Mouse (Mus musculus): Measurements from ENCODE around the gene Pla2g2e. TPM values are rescaled to one million over a fixed set of nuclear protein-coding genes. Genes with fewer than 3 reads are reported as not detected.
A peak's percentile ranks its signal among the peaks of the same experiment; 100 is the strongest.

The Pla2g2e gene
- polyA plus RNA-seq, 1 experiment from 2014 or later = not detected

DNA sequence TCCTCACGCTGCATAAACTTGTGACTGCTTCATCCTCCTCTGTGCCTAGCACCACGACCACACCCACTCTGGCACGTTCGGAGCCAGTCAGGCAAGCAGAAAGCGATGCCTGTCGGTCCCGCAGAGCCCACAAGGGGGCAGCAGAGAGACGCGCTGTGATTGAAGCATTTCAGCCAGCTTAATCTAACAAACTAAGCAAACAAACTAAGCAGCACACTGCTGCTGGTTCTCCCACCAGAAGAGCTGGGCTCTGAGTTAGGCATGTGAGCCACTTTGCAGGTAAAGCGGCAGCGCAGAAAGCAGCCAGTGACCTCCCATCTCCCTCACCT, 44.4 kb downstream of the Pla2g2e start:
- no peaks in the 10 kb centered on the region for H3K9me3 ChIP-seq (ENCODE audit: control insufficient read depth, low read length)
- DNase-seq (ENCODE audit: low spot score) (peak; percentile 99), ATAC-seq (ENCODE audit: low FRiP score) (peak; percentile 49; the same call in 1 of the 2 replicates)
- H3K27ac ChIP-seq (ENCODE audit: low read depth, low read length) = no peak overlapping the region
- H3K27me3 ChIP-seq (ENCODE audit: control insufficient read depth, insufficient read depth, low read length) = no peaks in the 10 kb centered on the region
- no peaks in the 10 kb centered on the region for H3K4me1 ChIP-seq (replicated peaks; ENCODE audit: control insufficient read depth, insufficient read depth, low read length)
- no peak overlapping the region for H3K9ac ChIP-seq (ENCODE audit: low read depth, low read length)
- peak overlapping the region; percentile 26; the same call in 1 of the 2 replicates for H3K4me2 ChIP-seq (replicated peaks; ENCODE audit: low read depth, low read length)
- no peak overlapping the region for H3K4me3 ChIP-seq (ENCODE audit: low read depth, low read length)
- H3K36me3 ChIP-seq (ENCODE audit: control insufficient read depth, insufficient read depth, low read length) = no peaks in the 10 kb centered on the region
- 4% methylated on average over 11 of the region's 11 CpGs for WGBS

DNA sequence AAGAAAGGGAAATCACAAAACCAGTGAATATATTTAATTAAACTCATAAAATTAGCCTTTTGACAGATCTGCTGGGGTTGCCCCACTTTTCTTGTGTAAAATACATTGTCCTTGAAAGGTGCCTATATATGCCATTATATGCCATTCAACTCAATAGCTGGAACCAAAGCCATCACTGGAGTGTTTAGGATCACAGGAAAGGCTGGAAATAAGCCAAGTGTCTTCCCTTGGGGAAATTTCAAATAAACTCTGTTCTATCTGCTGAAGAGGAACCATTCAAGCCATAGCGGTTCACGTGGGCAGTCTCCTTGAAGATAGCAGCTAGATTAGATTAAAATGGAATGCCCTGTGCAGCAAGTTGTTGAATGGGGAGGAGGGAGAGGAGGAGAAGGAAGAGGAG, 47.8 kb downstream of the Pla2g2e start:
- 72% methylated on average over 2 of the region's 2 CpGs for WGBS
- Histone ChIP-seq H3K4me1 (replicated peaks; ENCODE audit: control insufficient read depth, insufficient read depth, low read length) (no peaks in the 10 kb centered on the region), H3K9me3 (ENCODE audit: control insufficient read depth, low read length) (no peaks in the 10 kb centered on the region), H3K27me3 (ENCODE audit: control insufficient read depth, insufficient read depth, low read length) (no peaks in the 10 kb centered on the region), H3K27ac (ENCODE audit: low read depth, low read length) (no peak overlapping the region), H3K9ac (ENCODE audit: low read depth, low read length) (no peak overlapping the region), H3K4me2 (replicated peaks; ENCODE audit: low read depth, low read length) (no peak overlapping the region), H3K36me3 (ENCODE audit: control insufficient read depth, insufficient read depth, low read length) (no peaks in the 10 kb centered on the region), H3K4me3 (ENCODE audit: low read depth, low read length) (no peak overlapping the region)
- DNase-seq (ENCODE audit: low spot score) (no peak), ATAC-seq (ENCODE audit: low FRiP score) (no peak)

Other genes with a start within 250 kb of the Pla2g2e start
- gene Vwa5b1, start 242.1 kb upstream of the Pla2g2e start, polyA plus RNA-seq (2014; fragmentation: Nextera tagmentation; extraction: Ambion mirVana) = 0.46 and 0.77 TPM in 2 replicates
- 0.48 and 0.68 TPM in 2 replicates for gene Pla2g2c, start 153.2 kb upstream of the Pla2g2e start, polyA plus RNA-seq (2014; fragmentation: Nextera tagmentation; extraction: Ambion mirVana)
- 2.8 and 4.3 TPM in 2 replicates for gene Ubxn10, start 140.8 kb upstream of the Pla2g2e start, polyA plus RNA-seq (2014; fragmentation: Nextera tagmentation; extraction: Ambion mirVana)
- gene Pla2g2f, start 120.3 kb upstream of the Pla2g2e start, polyA plus RNA-seq (2014; fragmentation: Nextera tagmentation; extraction: Ambion mirVana) = 0.12 TPM in 1 of 2 replicates, not detected in the other
- 0.84 and 1.5 TPM in 2 replicates for gene Pla2g2d, start 102.2 kb upstream of the Pla2g2e start, polyA plus RNA-seq (2014; fragmentation: Nextera tagmentation; extraction: Ambion mirVana)
- gene Pla2g5, start 14.5 kb upstream of the Pla2g2e start, polyA plus RNA-seq (2014; fragmentation: Nextera tagmentation; extraction: Ambion mirVana) = 0.39 TPM in 1 of 2 replicates, not detected in the other
- gene Gm13030, start 4.0 kb upstream of the Pla2g2e start, polyA plus RNA-seq (2014; fragmentation: Nextera tagmentation; extraction: Ambion mirVana) = not detected in 2 replicates
- 3.1 and 3.5 TPM in 2 replicates for gene Otud3, start 36.0 kb downstream of the Pla2g2e start, polyA plus RNA-seq (2014; fragmentation: Nextera tagmentation; extraction: Ambion mirVana)
- gene Rnf186, start 89.2 kb downstream of the Pla2g2e start, polyA plus RNA-seq (2014; fragmentation: Nextera tagmentation; extraction: Ambion mirVana) = not detected in 2 replicates
- 0.61 and 1.3 TPM in 2 replicates for gene Tmco4, start 94.9 kb downstream of the Pla2g2e start, polyA plus RNA-seq (2014; fragmentation: Nextera tagmentation; extraction: Ambion mirVana)
- gene Htr6, start 197.6 kb downstream of the Pla2g2e start, polyA plus RNA-seq (2014; fragmentation: Nextera tagmentation; extraction: Ambion mirVana) = not detected in 2 replicates
- gene Nbl1, start 215.1 kb downstream of the Pla2g2e start, polyA plus RNA-seq (2014; fragmentation: Nextera tagmentation; extraction: Ambion mirVana) = 17.2 and 19.6 TPM in 2 replicates